Comparison of ENCODE assay signal across 15 mouse cellular contexts in genomic region chr9:104247307-104247987, GRCm38 (mm10).
"Had no signal": no experiment of that assay in that cellular context is flagged by ENCODE, and none has a peak within 500 bp of the region (broad histone marks: within the 10 kb centered on the region; RNA-seq: fewer than 3 reads in every experiment).

No protein-coding gene starts in this region.

- H3K27ac ChIP-seq: kidney, postnatal 0 days; layer of hippocampus, adult 2 months; limb, embryonic 13.5 days; liver, embryonic 14.5 days; midbrain, embryonic 12.5 days; neural tube, embryonic 15.5 days; stomach, embryonic 15.5 days had no signal

- DNase-seq: kidney, adult 8-10 months; kidney, postnatal 36 days; left cerebral cortex, postnatal 4 days; lung, adult 18-20 months; spleen, adult 18-20 months; thymus, postnatal 25 days had no signal

- H3K27me3 ChIP-seq: limb, embryonic 13.5 days; midbrain, embryonic 12.5 days; neural tube, embryonic 15.5 days; stomach, embryonic 15.5 days had no signal

- H3K4me3 ChIP-seq: layer of hippocampus, adult 2 months; limb, embryonic 13.5 days; midbrain, embryonic 12.5 days; neural tube, embryonic 15.5 days; stomach, embryonic 15.5 days had no signal

- H3K9ac ChIP-seq: limb, embryonic 13.5 days; liver, embryonic 14.5 days; midbrain, embryonic 12.5 days; neural tube, embryonic 15.5 days; stomach, embryonic 15.5 days had no signal

- ATAC-seq: inflammation-experienced regulatory T-cells, adult 6 months; midbrain, embryonic 16.5 days had no signal

- H3K9me3 ChIP-seq: limb, embryonic 13.5 days; midbrain, embryonic 12.5 days; neural tube, embryonic 15.5 days; stomach, embryonic 15.5 days had no signal

- H3K4me1 ChIP-seq: midbrain, embryonic 12.5 days had no signal

- H3K4me2 ChIP-seq: limb, embryonic 13.5 days; midbrain, embryonic 12.5 days; neural tube, embryonic 15.5 days; stomach, embryonic 15.5 days had no signal

- H3K36me3 ChIP-seq: stomach, embryonic 15.5 days had no signal
